Mouse (Mus musculus) urinary bladder, postnatal 36 days (tissue): ENCODE results near the gene Tnfsf10.

ENCODE experiments used
- DNase-seq, 2 experiments: peaks; one replicate each; pipeline ENCODE4 v3.0.0; 2022; ENCODE audit warnings: low spot score in 2 of 2, mixed read lengths in 1 of 2

Tnfsf10 gene

DNA sequence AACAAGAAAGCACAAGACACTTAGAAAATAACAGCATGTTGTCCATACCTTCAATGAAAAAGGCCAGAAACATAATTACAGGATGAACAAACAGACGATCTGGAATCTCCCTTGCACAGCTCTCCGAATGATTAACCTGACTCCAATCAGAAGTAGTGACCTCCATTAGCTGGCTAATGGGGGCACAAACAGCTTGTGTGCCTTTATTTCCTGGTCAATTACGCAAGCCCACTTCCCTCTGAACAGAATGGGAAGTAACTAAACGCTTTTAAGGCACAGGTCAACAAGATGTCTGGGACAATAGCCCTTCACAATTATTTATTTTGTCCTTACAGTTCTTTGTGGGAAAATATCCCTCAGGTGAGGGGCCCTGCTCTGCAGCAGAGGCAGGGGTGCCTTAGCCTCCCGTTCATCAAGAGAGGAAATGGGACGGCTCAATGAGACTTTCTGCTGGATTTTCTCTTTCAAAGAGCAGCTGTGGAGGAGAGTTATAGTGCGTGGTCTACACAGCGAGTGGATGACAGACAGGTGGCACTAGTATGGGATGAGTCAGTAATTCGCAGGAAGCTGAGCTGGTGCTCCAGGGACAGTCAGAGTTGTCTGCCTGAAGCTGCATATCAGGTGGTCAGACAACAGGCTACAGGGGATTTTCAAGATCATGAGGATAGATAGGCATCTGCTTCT, 14.3 kb upstream of the Tnfsf10 start:
- no peak for DNase-seq

DNA sequence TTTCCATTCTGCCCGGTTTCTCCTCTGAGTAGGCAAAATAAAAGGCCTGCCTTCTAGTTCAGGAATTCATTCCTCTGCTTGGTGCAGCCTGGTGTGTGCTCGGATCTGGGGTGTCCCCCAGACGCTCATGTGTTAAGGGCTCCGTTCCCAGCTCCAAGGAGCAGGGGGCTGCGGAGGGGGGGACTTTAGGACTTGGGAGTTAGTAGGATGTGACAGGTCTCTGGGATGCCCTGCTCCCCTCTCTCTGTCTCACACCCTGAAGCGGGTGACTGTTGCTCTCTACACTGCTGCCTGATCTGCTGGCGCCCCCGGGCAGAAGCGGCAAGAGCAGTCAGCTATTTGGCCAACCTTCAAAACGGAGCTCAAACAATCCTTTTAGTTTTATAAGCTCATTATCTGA, 10.0 kb upstream of the Tnfsf10 start:
- DNase-seq: no peak

DNA sequence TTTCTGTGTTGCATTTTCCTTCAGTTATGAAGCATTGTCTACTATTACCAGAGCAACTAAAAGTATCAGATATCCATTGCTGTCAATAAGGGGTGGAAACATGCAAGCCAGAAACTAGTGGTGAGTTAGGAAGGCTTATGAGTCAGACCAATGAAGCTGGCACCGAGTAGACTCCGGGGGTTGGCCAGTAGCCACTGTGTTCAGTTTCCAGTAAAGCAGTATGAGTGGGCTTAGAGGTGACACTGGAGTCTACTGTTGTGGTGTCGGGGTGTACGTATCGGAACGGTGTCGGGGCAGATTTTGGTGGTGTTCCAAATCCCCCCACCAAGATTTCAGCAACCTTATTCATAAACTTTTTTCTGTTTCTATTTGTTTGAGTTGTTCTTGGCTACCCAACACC, 5.9 kb upstream of the Tnfsf10 start:
- DNase-seq: no peak

DNA sequence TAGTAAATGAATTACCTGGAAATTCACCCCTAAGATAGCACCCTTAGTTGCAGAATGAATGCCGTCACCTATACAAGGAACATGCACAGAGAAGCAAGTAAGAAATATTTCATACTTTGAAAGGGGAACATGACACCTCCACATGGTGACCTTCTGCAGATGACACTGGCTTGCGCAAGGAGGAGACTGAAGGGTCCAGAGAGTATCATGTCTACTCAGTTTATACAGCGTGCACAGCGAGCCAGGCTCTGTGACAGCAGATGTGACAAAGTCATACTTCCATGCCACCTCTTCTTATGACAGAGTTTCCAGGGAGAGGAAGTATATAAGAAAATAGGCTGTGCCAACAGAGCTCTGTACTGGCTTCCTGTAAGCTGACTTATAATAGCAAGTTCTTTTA, 5.4 kb upstream of the Tnfsf10 start:
- no peak for DNase-seq

DNA sequence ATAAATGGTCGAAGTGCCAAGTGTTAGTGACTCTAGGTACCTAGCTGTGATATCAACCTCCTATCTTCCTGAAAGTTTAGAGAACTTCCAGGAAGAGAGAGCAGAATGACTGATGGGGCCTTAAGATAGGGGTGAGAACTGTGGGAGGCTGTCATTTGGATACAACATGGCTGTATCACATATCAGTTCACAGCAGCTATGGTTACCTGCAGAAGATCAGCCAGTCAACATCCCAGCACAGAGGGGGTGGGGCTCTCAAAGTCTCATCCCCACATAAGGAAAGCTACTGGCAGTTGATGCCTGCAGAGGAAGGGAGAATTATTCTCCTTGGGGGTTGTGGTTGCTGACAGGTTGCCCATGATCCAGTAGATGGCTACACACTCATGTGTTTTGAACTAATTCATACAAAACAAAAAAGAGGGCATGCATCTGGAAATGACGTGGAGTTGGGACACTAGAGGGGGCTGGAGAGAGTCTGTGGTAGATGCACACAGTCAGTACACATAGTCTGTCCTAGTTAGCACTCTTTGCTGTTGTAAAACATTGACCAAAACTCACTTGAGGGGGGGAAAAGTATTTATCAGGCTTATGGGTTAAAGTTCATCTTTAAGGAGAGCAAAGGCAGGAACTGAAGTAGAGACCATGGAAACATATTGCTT, 2.2 kb upstream of the Tnfsf10 start:
- no peak for DNase-seq

DNA sequence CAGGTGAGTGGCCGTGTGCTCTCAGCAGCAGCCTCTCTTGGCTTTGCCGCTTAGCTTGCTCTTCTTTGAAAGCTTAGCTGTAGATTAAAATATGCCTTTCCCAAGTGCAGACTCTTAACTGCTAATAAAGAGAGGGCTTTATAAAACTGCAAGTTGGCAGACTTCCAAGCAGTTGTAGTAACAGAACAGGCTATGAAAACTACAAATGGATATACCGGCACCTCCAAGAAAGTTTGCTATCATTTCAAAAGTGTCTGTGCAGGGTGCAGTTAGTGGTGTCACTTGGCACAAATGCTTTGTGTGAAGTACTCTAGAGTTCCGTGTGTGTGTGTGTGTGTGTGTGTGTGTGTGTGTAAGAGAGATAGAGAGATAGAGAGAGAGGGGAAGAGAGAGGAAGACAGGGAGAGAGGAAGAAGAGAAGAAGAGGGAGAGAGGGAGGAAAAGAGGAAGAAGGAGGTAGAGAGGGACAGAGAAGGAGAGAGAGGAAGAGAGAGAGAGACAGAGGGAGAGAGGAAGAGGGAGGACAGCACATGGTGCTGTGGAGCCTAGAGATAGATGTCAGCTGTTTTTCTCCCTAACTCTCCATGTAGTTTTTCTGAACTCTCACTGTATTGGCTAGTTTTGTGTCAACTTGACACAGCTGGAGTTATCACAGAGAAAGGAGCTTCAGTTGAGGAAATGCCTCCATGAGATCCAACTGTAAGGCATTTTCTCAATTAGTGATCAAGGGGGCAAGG, 628 bp downstream of the Tnfsf10 start:
- no peak for DNase-seq

DNA sequence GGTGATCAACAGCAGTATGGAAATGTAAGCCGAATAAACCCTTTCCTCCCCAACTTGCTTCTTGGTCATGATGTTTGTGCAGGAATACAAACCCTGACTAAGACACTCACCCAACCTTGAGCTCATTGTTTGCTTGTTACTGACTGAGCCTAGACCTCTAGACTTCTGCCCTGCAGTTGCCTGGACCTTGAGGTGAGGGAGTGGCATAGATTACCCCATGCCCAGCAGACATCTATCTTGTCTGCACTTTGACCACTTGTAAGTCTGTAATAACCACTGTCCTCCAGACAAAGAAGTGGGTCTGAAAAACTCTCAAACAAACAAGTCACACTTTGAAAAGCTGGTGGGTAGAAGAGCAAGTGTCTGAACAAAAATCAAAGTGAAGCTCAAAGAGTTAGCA, 2.8 kb downstream of the Tnfsf10 start:
- DNase-seq: no peak

DNA sequence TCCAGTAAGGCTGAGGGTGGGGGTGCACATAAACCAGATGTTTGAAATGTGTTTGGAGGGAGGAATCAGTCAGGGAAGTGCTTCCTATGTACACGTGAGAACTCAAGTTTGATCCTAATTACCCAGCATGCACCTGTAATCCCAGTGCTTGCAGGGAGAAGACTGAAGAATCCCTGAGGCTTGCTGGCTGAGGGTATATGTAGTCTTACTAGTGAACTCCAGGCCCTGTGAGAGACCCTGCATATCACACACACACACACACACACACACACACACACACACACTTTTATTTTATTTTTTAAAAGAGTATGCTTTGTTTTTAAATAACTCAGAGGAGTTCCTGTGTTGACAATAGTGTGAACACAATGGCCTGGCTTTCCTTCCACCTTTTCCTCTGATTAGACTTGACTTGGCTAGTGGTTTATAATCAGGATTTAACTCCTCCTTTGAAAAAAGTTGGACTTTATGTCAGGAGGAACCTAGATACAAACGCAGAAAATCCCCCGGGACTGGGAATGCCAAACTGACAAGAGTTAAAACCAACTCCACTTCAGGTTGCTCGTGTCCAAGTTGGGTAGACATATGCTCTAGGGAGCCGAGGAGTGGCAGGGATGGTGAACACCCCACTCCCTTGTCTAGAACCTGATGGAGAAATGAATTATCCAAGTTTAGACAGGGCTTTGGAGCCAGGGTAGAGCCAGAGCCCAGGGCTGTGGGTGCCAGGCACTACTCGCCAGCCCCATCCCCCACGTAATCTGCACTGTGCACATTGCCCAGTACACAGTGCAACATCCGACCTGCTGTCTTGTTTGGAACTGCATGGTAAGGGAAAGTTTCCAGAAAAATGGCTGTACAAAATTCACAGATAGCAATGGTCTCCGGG, 4.0 kb downstream of the Tnfsf10 start:
- no peak for DNase-seq

DNA sequence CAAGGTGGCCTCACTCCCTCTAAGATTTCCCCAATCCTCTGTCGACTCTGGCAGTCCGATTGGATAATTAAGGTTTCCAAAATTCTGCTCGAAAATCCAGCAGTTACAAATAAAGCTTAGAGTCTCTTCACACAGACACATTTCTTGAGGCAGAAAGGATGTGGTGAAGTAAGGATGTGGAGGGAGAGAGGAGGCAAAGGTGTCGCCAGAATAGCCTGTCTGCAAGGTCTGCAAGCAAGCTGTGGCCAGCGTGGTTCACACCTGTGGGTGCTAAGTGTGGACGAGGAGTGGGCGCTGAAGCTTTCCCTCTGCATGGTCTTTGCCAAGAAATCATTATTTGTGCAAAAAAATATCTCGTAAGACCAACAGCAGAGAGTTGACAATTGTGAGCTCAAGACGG, 5.8 kb downstream of the Tnfsf10 start:
- no peak for DNase-seq

DNA sequence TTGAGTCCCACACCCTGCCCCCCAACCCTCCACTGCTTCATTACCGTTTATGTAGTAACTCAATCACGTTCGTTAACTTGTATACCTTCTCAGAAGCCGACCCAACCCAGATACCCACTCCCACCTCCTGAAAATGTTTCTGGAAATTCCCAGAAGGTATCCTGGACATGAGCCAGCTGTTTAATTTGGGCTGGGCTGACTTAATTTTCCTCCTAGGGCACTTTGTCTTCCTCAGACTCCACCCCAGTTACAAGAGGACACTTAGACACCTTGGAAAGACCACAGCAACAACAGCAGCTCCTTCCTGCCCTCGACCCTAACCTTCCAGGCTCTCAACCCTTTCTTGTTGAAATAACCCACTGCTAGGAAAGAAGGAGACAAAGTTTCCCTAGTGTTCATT, 6.7 kb downstream of the Tnfsf10 start:
- no peak for DNase-seq

DNA sequence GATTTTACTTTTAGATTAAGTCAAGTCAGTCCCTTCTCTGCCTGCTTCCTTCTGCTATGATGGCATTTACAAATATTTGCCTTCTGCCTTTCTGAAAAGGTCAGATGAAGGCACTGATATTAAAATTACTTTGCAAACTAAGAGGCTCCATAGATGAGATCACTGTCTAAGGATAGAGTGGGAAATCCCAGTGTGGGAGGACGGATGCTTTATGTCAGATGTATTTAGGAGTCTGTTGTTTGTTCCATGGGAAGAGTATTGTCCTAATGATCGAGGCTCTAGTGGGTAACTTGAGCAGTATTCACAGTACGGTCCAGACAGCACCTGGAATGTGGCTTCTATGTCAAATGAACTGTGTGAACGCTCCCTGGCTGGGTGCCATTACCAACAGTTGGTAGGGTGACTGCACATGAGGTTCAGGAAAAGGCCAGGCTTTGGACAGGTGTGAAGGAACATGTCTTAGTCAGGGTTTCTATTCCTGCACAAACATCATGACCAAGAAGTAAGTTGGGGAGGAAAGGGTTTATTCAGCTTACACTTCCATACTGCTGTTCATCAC, 9.9 kb downstream of the Tnfsf10 start:
- DNase-seq: no peak

DNA sequence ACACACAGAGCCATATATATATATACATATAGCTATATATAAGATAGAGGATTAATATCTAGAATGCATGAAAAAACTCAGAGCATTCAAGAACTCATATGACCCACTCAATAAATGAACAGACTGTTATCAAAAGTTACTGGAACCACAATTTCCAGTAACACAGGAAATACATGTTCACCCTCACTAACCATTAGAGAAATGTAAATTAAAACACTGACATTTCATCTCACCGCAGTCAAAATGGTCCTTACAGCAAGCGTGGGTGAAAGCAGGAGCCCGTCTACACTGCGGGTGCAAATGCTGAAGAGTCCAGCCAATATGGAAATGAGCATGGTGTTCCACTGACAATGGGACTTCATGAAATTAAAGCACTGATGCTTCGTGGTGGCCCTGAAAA, 13.9 kb downstream of the Tnfsf10 start:
- no peak for DNase-seq

DNA sequence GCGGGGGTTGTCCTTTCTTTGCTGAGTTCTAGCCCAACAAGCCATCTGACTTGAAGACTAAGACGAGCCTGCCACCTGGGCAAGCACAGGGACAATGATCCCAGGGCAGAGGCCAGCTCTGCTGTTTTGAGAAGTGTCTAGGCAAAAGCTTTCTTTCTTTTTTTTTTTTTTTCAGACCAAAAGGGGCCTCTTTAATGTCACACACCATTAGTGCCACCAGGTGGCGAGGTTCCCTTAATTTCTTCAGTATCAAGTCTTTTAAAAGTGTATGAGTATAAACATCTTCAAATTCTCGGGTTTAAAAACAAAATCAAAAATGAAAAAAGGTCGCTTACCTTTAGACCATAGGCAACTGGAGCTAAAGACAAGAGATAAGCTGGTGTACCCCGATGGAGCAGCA, 21.6 kb downstream of the Tnfsf10 start:
- peak in 1 of 2 experiments; percentile 37 for DNase-seq

DNA sequence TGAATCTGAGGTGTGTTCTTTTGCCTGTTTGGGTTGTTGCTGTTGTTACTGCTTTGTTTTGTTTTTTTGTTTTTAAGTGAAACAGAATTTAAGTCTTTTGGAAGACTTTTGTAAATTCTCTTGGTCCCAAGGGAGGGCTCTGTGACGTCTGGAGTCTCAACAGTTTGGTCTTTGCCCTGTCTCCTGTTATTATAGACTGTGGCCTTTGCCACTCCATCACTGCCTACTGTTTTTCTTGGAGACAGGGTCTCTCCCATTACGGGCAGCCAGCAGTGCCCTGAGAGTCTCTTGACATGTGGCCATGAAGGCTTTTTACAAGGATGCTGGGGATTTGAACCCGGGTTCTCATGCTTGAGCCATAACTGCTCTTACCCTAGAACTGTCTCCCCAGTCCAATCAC, 22.1 kb downstream of the Tnfsf10 start:
- no peak for DNase-seq

DNA sequence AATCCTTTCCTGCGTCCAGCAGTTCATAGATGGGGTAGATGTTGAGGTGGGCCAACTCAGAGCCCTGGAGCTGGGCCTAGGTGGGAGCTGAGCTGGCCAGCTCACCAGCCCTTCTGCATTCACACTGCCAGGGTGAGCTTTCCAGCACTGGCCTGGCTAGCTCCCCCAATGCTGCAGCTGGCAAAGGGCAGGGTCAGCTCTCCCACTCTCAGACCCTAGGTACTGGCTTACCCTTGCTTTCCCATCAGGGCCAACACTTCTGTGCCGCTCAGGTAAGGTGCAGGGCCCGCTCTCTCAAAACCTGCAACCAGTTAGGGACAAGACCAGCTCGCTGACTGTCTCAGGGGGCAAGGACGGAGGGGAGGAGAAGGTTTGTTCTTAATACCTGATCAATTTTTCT, 23.9 kb downstream of the Tnfsf10 start:
- no peak for DNase-seq

DNA sequence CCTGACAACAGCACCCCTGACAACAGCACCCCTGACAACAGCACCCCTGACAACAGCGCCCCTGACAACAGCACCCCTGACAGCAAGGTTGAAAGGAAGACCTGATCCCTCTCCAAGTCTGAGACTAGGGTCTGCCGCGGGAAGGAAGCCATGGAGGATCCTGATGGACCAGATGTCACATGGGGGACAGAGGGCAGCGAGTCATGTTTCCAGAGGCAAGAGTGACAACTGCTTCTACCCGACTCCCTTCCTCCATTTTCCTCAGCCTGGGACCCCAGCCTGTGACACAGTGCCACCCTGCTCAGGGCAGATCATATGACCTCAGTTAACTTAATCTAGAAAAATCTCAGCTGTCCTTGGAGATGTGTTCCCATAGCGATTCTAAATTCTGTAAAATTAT, 25.6 kb downstream of the Tnfsf10 start:
- DNase-seq: no peak

DNA sequence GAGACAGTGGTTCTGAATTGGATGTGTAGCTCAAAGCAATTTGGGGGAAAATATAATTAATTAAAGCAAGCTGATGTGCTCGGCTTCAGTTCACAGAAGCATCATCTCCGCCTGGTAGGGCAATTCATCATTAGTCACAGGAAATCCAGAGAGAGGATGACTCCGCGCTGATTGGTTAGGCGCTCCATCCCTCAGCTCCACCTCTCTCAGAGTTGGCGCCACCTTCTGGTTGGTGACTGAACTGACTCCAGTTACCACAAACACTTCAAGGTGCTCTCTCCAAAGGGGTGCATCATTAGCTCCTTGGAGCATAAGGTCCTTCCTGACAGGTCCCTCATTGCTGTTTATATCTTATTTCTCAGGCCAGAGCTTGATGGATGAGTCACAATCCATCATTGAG, 28.7 kb downstream of the Tnfsf10 start:
- peak in 1 of 2 experiments; percentile 41 for DNase-seq

DNA sequence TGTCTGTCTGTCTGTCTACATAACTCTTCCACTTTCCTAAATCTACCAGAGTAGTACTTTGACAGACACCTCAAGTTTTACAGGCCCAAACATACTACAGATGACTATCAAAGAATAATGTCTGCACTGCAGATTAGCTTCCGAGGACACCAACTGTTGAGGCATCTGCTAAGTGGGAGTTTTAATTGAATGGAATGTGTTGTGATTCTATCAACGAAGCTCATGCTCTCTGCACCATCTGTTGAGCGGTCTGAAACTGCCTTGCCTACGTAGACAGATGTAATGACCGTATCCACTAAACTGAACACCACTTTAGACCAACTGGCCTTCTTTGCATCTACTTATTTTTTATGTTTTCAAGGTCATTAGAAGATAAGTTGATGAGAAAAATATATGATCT, 31.6 kb downstream of the Tnfsf10 start:
- no peak for DNase-seq

DNA sequence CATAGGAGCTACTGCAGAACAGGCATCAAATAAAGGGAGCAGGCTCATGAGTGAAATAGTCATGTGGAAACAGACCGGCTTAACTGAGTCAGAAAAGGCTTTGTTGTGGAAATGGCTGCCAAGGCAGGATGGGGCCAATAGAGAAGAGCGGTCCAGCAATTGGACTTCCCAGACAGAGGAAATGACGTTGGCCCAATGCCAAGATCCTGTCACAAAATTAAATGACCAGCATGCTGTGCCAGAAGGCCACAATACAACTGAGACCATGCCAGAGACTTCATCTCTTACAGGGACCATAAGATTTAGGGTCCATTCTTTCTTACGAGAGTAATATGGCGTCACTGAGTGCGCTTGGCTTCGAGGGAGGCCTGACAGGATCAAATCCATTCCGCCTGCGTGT, 34.3 kb downstream of the Tnfsf10 start:
- DNase-seq: no peak

DNA sequence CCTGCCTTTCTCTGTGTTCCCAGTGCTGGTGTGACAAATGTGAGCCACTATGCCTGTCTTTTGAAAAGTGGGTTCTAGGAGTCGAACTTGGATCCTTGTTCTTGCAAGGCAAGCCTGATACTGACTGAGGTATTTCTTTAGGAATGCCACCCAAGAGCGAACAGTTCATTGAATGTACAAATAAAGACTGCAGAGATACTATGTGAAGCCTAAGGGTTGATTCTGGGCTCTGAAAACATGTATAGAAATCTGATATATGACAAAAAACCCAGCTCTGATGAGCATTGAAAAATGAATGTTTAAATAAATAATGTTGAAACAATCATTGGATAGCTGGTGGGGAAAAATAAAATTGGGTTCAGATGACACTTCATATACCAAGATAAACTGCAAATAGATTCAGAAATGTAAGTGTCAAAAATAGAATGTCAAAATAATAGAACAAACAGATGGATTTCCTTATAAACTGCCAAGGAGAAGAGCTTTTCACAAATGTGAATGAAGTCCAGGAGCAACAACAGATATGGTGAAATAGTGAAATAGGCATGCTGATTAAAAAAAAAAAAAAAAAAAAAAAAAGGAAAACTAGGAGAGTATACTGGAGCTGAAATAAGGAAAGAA, 42.4 kb downstream of the Tnfsf10 start:
- no peak for DNase-seq

DNA sequence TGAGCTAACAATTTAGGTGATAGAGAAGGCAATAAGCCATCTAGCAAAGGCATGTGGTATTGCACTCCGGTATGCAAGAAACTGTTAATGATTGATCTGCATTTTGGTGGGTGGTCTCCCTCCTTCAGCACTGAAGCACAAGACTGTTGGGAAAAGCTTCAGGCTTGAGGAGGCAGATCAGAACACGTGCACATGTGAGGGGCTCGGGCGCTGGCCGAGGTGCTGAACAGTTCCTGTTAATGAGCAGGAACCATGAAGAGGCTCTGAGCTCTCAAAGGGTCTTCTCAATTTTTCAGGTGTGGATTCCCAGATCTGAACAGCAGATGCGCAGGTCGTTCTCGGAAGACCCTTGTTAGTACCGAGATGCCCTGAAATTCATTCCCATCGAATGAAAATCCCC, 53.3 kb downstream of the Tnfsf10 start:
- DNase-seq: peak in 1 of 2 experiments; percentile 2
